Mouse (Mus musculus) liver, adult 2 months (tissue): ENCODE results near the gene Gm4756.

Experiments used
- CTCF ChIP-seq: fragments of 200-500 bp; IDR thresholded peaks from 2 replicates; pipeline ENCODE4 v1.5.1; 2011; ENCODE audit warnings: low read depth, low read length, control low read depth
- POLR2A ChIP-seq: fragments of 200-500 bp; IDR thresholded peaks from 2 replicates; pipeline ENCODE4 v1.6.1; 2011; ENCODE audit warnings: low read length, control low read depth; ENCODE audit not compliant: insufficient read depth; ENCODE audit errors: extremely low read depth

DNA sequence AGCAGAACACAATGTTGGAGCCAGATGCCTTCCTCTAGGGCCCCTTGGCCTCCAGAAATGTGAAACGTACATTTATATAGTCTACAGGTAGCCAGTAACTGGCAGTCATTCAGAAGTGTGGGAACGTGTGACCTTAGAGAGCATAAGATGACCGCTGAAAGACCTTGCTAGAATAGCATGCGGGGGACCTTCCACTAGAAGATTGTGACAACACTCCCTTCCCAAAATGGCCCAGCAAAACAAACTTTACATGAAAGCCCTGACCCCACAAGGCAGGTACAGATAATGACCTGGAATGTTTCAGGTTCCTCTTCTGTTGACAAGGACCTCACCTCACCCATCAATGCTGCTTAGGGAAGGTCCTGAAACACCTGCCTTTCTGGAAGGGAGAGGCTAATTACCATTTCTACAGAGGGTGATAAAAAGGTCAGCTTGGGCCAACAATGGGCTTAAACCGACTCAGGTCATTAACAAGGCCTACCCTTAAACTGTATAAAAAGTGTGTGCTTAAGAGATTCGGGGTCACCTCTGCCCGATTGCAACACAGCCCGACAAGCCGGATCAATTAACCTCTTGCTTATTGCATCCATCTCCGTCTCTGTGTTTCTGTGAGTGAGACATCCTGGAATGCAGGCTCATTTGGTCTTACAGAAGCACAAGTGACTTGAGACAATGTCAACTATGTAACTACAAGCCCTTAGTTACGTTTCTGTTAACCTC lies at the start of gene Gm4756:
- TF ChIP-seq CTCF (no peak), POLR2A (no peak)
